Mouse (Mus musculus) CD4-positive, CD25-positive, alpha-beta regulatory T cell, adult 9 weeks (primary cell): ENCODE data around the gene Lenep. TPM values are rescaled to one million over a fixed set of nuclear protein-coding genes. Genes with fewer than 3 reads are reported as not detected.

Source experiments
- polyA plus RNA-seq: library from polyadenylated mRNA; unstranded; fragments of 100-300 nt; shearing (Covaris generic); gene quantifications from one replicate; pipeline ENCODE4 v1.2.1, GENCODE M21; 2017

Gene Lenep
- polyA plus RNA-seq, result not detected

GRCm38 (mm10) chr3:89402693-89403092 is at the start of gene Lenep:
Lenep (minus strand) TSS chr3:89402793.

GRCm38 (mm10) chr3:89436176-89437113 is 33.9 kb upstream of the Lenep start, which contains the start of gene Pbxip1:
Pbxip1 (plus strand) TSS chr3:89436706.

GRCm38 (mm10) chr3:89430171-89431159 is 27.9 kb upstream of the Lenep start, which contains the start of gene Pygo2:
Pygo2 (plus strand) TSS chr3:89430214.

GRCm38 (mm10) chr3:89418170-89418860 is 15.7 kb upstream of the Lenep start, which contains the start of the genes Cks1b and Shc1:
Cks1b (minus strand) TSS chr3:89418383.
Shc1 (plus strand) TSS chr3:89418443.

GRCm38 (mm10) chr3:89411490-89412393 is 9.1 kb upstream of the Lenep start, which contains the start of gene Flad1:
Flad1 (minus strand) TSS chr3:89411870.

GRCm38 (mm10) chr3:89394006-89394893 is 8.3 kb downstream of the Lenep start, which contains the start of gene Zbtb7b:
Zbtb7b (minus strand) TSS chr3:89394776.

GRCm38 (mm10) chr3:89365153-89365485 is 37.5 kb downstream of the Lenep start, which contains the start of gene Dcst1:
Dcst1 (minus strand) TSS chr3:89365253.

GRCm38 (mm10) chr3:89361675-89362074 is 40.9 kb downstream of the Lenep start, which contains the start of gene Dcst2:
Dcst2 (plus strand) TSS chr3:89361975.

Other genes with a start within 250 kb of the Lenep start
- 1.4 TPM for gene Hcn3, start 242.6 kb downstream of the Lenep start, polyA plus RNA-seq
- gene Clk2, start 238.0 kb downstream of the Lenep start, polyA plus RNA-seq, result 24.5 TPM
- gene Scamp3, start 225.3 kb downstream of the Lenep start, polyA plus RNA-seq, result 319 TPM
- gene Fam189b, start 219.7 kb downstream of the Lenep start, polyA plus RNA-seq, result 240 TPM
- gene Gba, start 199.9 kb downstream of the Lenep start, polyA plus RNA-seq, result 144 TPM
- gene Thbs3, start 187.6 kb downstream of the Lenep start, polyA plus RNA-seq, result 2.3 TPM
- 151 TPM for gene Mtx1, start 175.7 kb downstream of the Lenep start, polyA plus RNA-seq
- 0.79 TPM for gene Muc1, start 173.7 kb downstream of the Lenep start, polyA plus RNA-seq
- 281 TPM for gene Krtcap2, start 156.8 kb downstream of the Lenep start, polyA plus RNA-seq
- 4.5 TPM for gene Trim46, start 156.5 kb downstream of the Lenep start, polyA plus RNA-seq
- 132 TPM for gene Dpm3, start 143.4 kb downstream of the Lenep start, polyA plus RNA-seq
- gene Slc50a1, start 132.2 kb downstream of the Lenep start, polyA plus RNA-seq, result 288 TPM
- gene Efna1, start 121.7 kb downstream of the Lenep start, polyA plus RNA-seq, result not detected
- gene Efna3, start 79.8 kb downstream of the Lenep start, polyA plus RNA-seq, result not detected
- 0.46 TPM for gene Efna4, start 64.8 kb downstream of the Lenep start, polyA plus RNA-seq
- 7.2 TPM for gene Adam15, start 52.8 kb downstream of the Lenep start, polyA plus RNA-seq
- 0.20 TPM for gene Dcst2, start 40.8 kb downstream of the Lenep start, polyA plus RNA-seq
- gene Dcst1, start 37.5 kb downstream of the Lenep start, polyA plus RNA-seq, result 1.0 TPM
- gene Zbtb7b, start 8.0 kb downstream of the Lenep start, polyA plus RNA-seq, result 62.0 TPM
- 69.2 TPM for gene Flad1, start 9.1 kb upstream of the Lenep start, polyA plus RNA-seq
- gene Cks1b, start 15.6 kb upstream of the Lenep start, polyA plus RNA-seq, result 30.0 TPM
- 99.8 TPM for gene Shc1, start 15.7 kb upstream of the Lenep start, polyA plus RNA-seq
- 25.5 TPM for gene Pygo2, start 27.4 kb upstream of the Lenep start, polyA plus RNA-seq
- 175 TPM for gene Pbxip1, start 33.9 kb upstream of the Lenep start, polyA plus RNA-seq
- gene Pmvk, start 51.7 kb upstream of the Lenep start, polyA plus RNA-seq, result 27.0 TPM
- not detected for gene Kcnn3, start 117.4 kb upstream of the Lenep start, polyA plus RNA-seq